In the genomic region with DNA sequence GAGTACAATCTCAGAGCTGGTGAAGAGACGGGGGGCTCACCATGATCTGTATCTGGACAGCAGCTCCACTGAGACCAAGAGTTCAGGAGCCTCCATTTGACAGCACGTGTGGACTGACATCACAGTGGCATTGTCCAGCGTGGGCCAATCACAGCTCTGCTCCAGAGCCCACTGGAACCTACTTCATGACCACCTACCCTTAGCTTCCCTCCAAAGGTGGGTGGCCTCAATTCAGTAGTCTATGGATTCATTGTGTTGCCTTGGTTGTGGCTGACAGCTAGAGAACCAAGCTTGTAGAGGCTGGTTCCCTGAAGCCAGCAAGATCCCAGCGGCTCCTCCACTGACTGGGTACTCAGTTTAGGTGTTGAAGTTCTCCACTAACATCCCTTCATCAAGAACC, we compare ENCODE assay signal across 9 mouse cellular contexts. TPM values are rescaled to one million over a fixed set of nuclear protein-coding genes. Genes with fewer than 3 reads are reported as not detected.
A peak's percentile ranks its signal among the peaks of the same experiment; 100 is the strongest.
DNase-seq lines count a peak whose midpoint lies in the region; ATAC-seq and TF ChIP-seq lines count a peak whose summit lies in the region.
"Had no signal": no experiment of that assay in that cellular context is flagged by ENCODE, and none has a peak within 500 bp of the region (broad histone marks: within the 10 kb centered on the region; RNA-seq: fewer than 3 reads in every experiment).

Gene Rnf151 (minus strand): TSS at position 121 of the 400 bp plus-strand sequence.
Gene Rps2 (plus strand): TSS at position 174 of the 400 bp plus-strand sequence.

- H3K4me1 ChIP-seq in heart, postnatal 0 days (ENCODE audit: control insufficient read depth, insufficient read depth) = peaks cover 19% of the 10 kb centered on the region; the same call in 1 of the 2 replicates
- 0 out of 2 replicates have a peak, but pooled peaks cover 2% of the 10 kb centered on the region for H3K4me1 ChIP-seq in brown adipose tissue, adult 24 weeks (ENCODE audit: control insufficient read depth, insufficient read depth, insufficient read length, low read length)
- peaks cover 32% of the 10 kb centered on the region for H3K4me1 ChIP-seq in hindbrain, embryonic 15.5 days (replicated peaks)
- H3K4me1 ChIP-seq in midbrain, embryonic 14.5 days (ENCODE audit: control insufficient read depth, insufficient read depth, low read length) = peaks cover under 1% of the 10 kb centered on the region; the same call in 1 of the 2 replicates

- peak within 1 kb of the TSS; percentile 79; the same call in 1 of the 2 replicates for H3K4me3 ChIP-seq in heart, postnatal 0 days (ENCODE audit: low read depth, low read length)
- H3K4me3 ChIP-seq in brown adipose tissue, adult 24 weeks (ENCODE audit: insufficient read depth, low read depth, low read length) = peak within 1 kb of the TSS; percentile 97
- peak within 1 kb of the TSS; percentile 93 for H3K4me3 ChIP-seq in hindbrain, embryonic 15.5 days
- H3K4me3 ChIP-seq in midbrain, embryonic 14.5 days (replicated peaks; ENCODE audit: low read depth, low read length) = peak within 1 kb of the TSS; percentile 85; the same call in 1 of the 2 replicates

- no peak for TF ChIP-seq EP300 in heart, postnatal 0 days (IDR thresholded peaks at IDR 0.05; ENCODE audit: low read depth)

- 75% methylated on average over 4 of the region's 4 CpGs for WGBS in heart, postnatal 0 days
- 83% methylated on average over 4 of the region's 4 CpGs for WGBS in hindbrain, embryonic 15.5 days
- WGBS in midbrain, embryonic 14.5 days = 87% methylated on average over 4 of the region's 4 CpGs

- H3K4me2 ChIP-seq in heart, postnatal 0 days (ENCODE audit: low read depth, low read length) = peak within 1 kb of the TSS; percentile 63
- H3K4me2 ChIP-seq in hindbrain, embryonic 15.5 days = peak within 1 kb of the TSS; percentile 70
- H3K4me2 ChIP-seq in midbrain, embryonic 14.5 days (ENCODE audit: low read length) = peak within 1 kb of the TSS; percentile 84

- H3K27ac ChIP-seq in heart, postnatal 0 days (ENCODE audit: low read depth) = no peak within 1 kb of the TSS
- H3K27ac ChIP-seq in brown adipose tissue, adult 24 weeks (replicated peaks; ENCODE audit: low read depth, low read length) = no peak within 1 kb of the TSS
- H3K27ac ChIP-seq in hindbrain, embryonic 15.5 days (replicated peaks) = no peak within 1 kb of the TSS
- no peak within 1 kb of the TSS for H3K27ac ChIP-seq in midbrain, embryonic 14.5 days (replicated peaks; ENCODE audit: low read depth, low read length)

- no peak for DNase-seq in heart, postnatal 0 days (ENCODE audit: low spot score)
- DNase-seq in heart, postnatal 4 days = no peak
- no peak for DNase-seq in midbrain, embryonic 14.5 days
- no peak for DNase-seq in urinary bladder, postnatal 10 days (ENCODE audit: low spot score)
- DNase-seq in left cerebral cortex, adult 8-10 months (ENCODE audit: low spot score in 2 of 2) = no peak
- no peak for DNase-seq in adrenal gland, postnatal 36 days

- no peaks in the 10 kb centered on the region for H3K9me3 ChIP-seq in heart, postnatal 0 days (replicated peaks; ENCODE audit: control insufficient read depth, low read length)
- H3K9me3 ChIP-seq in hindbrain, embryonic 15.5 days = no peaks in the 10 kb centered on the region
- H3K9me3 ChIP-seq in midbrain, embryonic 14.5 days (ENCODE audit: control insufficient read depth, low read length) = no peaks in the 10 kb centered on the region

- no peak within 1 kb of the TSS for H3K9ac ChIP-seq in heart, postnatal 0 days (replicated peaks; ENCODE audit: low read depth, low read length)
- H3K9ac ChIP-seq in hindbrain, embryonic 15.5 days = peak within 1 kb of the TSS; percentile 97; the same call in 1 of the 2 replicates
- H3K9ac ChIP-seq in midbrain, embryonic 14.5 days (replicated peaks; ENCODE audit: low read length) = no peak within 1 kb of the TSS; the same call in 1 of the 2 replicates

- no peak for TF ChIP-seq CTCF in heart, postnatal 0 days (IDR thresholded peaks at IDR 0.05; ENCODE audit: low read depth)

- no peak for ATAC-seq in heart, postnatal 0 days (ENCODE audit: insufficient read depth, low read depth)
- ATAC-seq in hindbrain, embryonic 15.5 days (ENCODE audit: low FRiP score, low read depth) = no peak
- no peak for ATAC-seq in midbrain, embryonic 14.5 days (ENCODE audit: low FRiP score, low TSS enrichment)

- no peaks in the 10 kb centered on the region for H3K27me3 ChIP-seq in heart, postnatal 0 days (ENCODE audit: control insufficient read depth, insufficient read depth, low read length)
- H3K27me3 ChIP-seq in hindbrain, embryonic 15.5 days = no peaks in the 10 kb centered on the region
- H3K27me3 ChIP-seq in midbrain, embryonic 14.5 days (ENCODE audit: control insufficient read depth, insufficient read depth, low read length) = no peaks in the 10 kb centered on the region

- peaks cover 16% of the 10 kb centered on the region for H3K36me3 ChIP-seq in heart, postnatal 0 days (replicated peaks; ENCODE audit: control insufficient read depth, insufficient read depth, low read length)
- peaks cover 20% of the 10 kb centered on the region for H3K36me3 ChIP-seq in hindbrain, embryonic 15.5 days
- peaks cover 29% of the 10 kb centered on the region for H3K36me3 ChIP-seq in midbrain, embryonic 14.5 days (ENCODE audit: control insufficient read depth, insufficient read depth, low read length)

RNA-seq across cellular contexts. Expression of gene Rnf151, which starts in this region (rescaled TPM):
- total RNA-seq in heart, postnatal 0 days (2014; rRNA removed; ENCODE audit: low replicate concordance) = 6.5 TPM in 1 of 2 replicates, not detected in the other
- not detected in 2 replicates for polyA plus RNA-seq in heart, postnatal 0 days (2015; fragmentation: Nextera tagmentation; extraction: Ambion mirVana)
- not detected for total RNA-seq in heart, postnatal 4 days (2021)
- not detected in 2 replicates for polyA plus RNA-seq in brown adipose tissue, adult 24 weeks (2012; ENCODE audit: insufficient read depth, insufficient read length, missing spikeins)
- not detected in 2 replicates for polyA plus RNA-seq in hindbrain, embryonic 15.5 days (2015; fragmentation: Nextera tagmentation; extraction: Ambion mirVana)
- 0.32 TPM in 1 of 2 replicates, not detected in the other for polyA plus RNA-seq in midbrain, embryonic 14.5 days (2014; fragmentation: Nextera tagmentation; extraction: Ambion mirVana)
- total RNA-seq in left cerebral cortex, adult 8-10 months (2022) = under 1 TPM in 1 of 4 experiments, not detected in 3; 0.37 TPM
- not detected for total RNA-seq in adrenal gland, postnatal 36 days (2021)
- total RNA-seq: common myeloid progenitor, adult 5-6 weeks had no signal

RNA-seq across cellular contexts. Expression of gene Rps2, which starts in this region (rescaled TPM):
- total RNA-seq in heart, postnatal 0 days (2014; rRNA removed; ENCODE audit: low replicate concordance) = 2,967 and 2,982 TPM in 2 replicates
- 722 and 767 TPM in 2 replicates for polyA plus RNA-seq in heart, postnatal 0 days (2015; fragmentation: Nextera tagmentation; extraction: Ambion mirVana)
- 100 to 1,000 TPM; 734 to 782 TPM for total RNA-seq in heart, postnatal 4 days (2021)
- 608 and 619 TPM in 2 replicates for polyA plus RNA-seq in brown adipose tissue, adult 24 weeks (2012; ENCODE audit: insufficient read depth, insufficient read length, missing spikeins)
- 753 and 774 TPM in 2 replicates for polyA plus RNA-seq in hindbrain, embryonic 15.5 days (2015; fragmentation: Nextera tagmentation; extraction: Ambion mirVana)
- polyA plus RNA-seq in midbrain, embryonic 14.5 days (2014; fragmentation: Nextera tagmentation; extraction: Ambion mirVana) = 814 and 824 TPM in 2 replicates
- total RNA-seq in left cerebral cortex, adult 8-10 months (2022) = 100 to 1,000 TPM; 270 to 312 (median 290) TPM
- 100 to 1,000 TPM; 720 to 747 TPM for total RNA-seq in adrenal gland, postnatal 36 days (2021)
